Mouse (Mus musculus) neural tube, embryonic 11.5 days (tissue): Measurements from ENCODE around the gene Ephb6. TPM values are rescaled to one million over a fixed set of nuclear protein-coding genes. Genes with fewer than 3 reads are reported as not detected.
"Not testable (repeated sequence)": the region's sequence is repeated elsewhere in the genome, so short reads cannot be mapped to it uniquely, and the experiment has no call there.

Source experiments
- ATAC-seq: fragments of 200-750 bp; cut with Nextera tagmentation; 2 replicates; pipeline ENCODE4 v1.8.0; 2017; ENCODE audit warnings: moderate number of reproducible peaks, mild to moderate bottlenecking, moderate TSS enrichment, moderate library complexity; ENCODE audit not compliant: insufficient read depth, low FRiP score, low TSS enrichment
- DNase-seq: peaks from one replicate; pipeline ENCODE4 v3.0.0-alpha.2; 2015; ENCODE audit warnings: low spot score
- H3K27ac ChIP-seq: fragments of 300-500 bp; sonication (generic); 2 replicates; pipeline ENCODE4 v1.5.1; 2014; ENCODE audit warnings: low read depth, mild to moderate bottlenecking, low read length
- H3K27me3 ChIP-seq: fragments of 300-500 bp; sonication (generic); 2 replicates; pipeline ENCODE4 v1.6.1; 2014; ENCODE audit warnings: mild to moderate bottlenecking, low read length, mixed read lengths; ENCODE audit not compliant: control insufficient read depth, insufficient read depth
- H3K36me3 ChIP-seq: fragments of 300-500 bp; sonication (generic); 2 replicates; pipeline ENCODE4 v1.6.1; 2014; ENCODE audit warnings: mild to moderate bottlenecking, low read length, moderate library complexity, mixed read lengths; ENCODE audit not compliant: control insufficient read depth, insufficient read depth
- H3K4me1 ChIP-seq: fragments of 300-500 bp; sonication (generic); 2 replicates; pipeline ENCODE4 v1.6.1; 2014; ENCODE audit warnings: low read length, mixed read lengths; ENCODE audit not compliant: control insufficient read depth, insufficient read depth
- H3K4me2 ChIP-seq: fragments of 300-500 bp; sonication (generic); 2 replicates; pipeline ENCODE4 v1.6.1; 2014; ENCODE audit warnings: low read depth, mild to moderate bottlenecking, moderate library complexity
- H3K4me3 ChIP-seq: fragments of 300-500 bp; sonication (generic); 2 replicates; pipeline ENCODE4 v1.5.1; 2014; ENCODE audit warnings: low read depth, low read length
- H3K9ac ChIP-seq: fragments of 300-500 bp; sonication (generic); 2 replicates; pipeline ENCODE4 v1.6.1; 2014; ENCODE audit warnings: mild to moderate bottlenecking, low read length
- H3K9me3 ChIP-seq: fragments of 300-500 bp; sonication (generic); 2 replicates; pipeline ENCODE4 v1.6.1; 2016; ENCODE audit warnings: low read length; ENCODE audit not compliant: control insufficient read depth
- WGBS: fragments of 180-500 bp; shearing (Covaris S2); extraction: QIAGEN DNeasy Blood & Tissue Kit; methylation state at CpG from one replicate; pipeline ENCODE4 v1.1.7; 2014; 5-methylcytosine and 5-hydroxymethylcytosine counted together
- polyA plus RNA-seq: library from polyadenylated mRNA; unstranded; fragments of >200 nt; fragmentation: Nextera tagmentation; extraction: Ambion mirVana; gene quantifications from 2 replicates; pipeline ENCODE4 v1.2.1, GENCODE M21; 2014

The Ephb6 gene
- 10.4 and 10.8 TPM in 2 replicates for polyA plus RNA-seq

DNA sequence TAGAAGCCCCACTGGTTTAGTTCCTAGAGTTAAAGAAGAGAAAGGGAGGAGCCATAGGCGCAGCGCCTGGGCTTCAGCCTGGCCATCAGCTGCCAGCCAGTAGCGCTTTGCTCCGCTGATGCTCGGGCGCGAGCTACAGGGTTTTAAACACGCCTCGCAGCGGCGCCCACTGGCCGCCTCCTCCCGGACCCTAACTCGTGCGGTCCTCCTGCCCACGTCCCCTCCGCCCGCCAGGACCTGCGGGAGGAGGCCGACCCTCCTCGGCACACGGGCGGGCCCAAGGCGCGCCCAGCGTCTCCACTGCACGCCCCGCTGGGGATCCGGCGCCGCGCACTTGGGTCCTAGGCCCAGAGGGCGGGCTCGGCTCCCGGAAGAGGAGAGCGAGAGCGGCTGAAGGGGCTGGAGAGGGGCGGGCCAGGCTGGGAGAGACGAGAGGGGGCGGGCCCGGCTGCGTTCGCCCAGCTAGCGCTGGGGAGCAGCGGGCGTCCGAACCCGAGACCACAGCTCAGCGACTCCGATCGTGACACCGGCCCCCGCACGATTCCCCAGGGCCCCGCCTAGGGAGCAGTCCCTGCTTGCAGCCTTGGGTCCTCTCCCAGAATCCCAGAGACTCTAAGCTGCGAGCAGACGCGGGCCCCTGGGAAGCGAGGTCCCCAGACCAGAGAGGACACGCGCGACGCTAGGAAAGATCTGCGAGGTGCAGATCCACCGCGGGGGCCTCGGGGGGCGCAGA, at the start of gene Ephb6:
TSS of gene Ephb6 (plus strand) at position 422 of the 733 bp plus-strand sequence.
- DNase-seq (peak; percentile 89), ATAC-seq (peak; percentile 95)
- Histone ChIP-seq H3K4me2 (peak within 1 kb of the TSS; percentile 91), H3K4me3 (peak within 1 kb of the TSS; percentile 55), H3K27ac (peak within 1 kb of the TSS; percentile 63), H3K9me3 (no peaks in the 10 kb centered on the region), H3K9ac (peak within 1 kb of the TSS; percentile 67), H3K27me3 (no peaks in the 10 kb centered on the region), H3K4me1 (0 out of 2 replicates have a peak, but pooled peaks cover 5% of the 10 kb centered on the region), H3K36me3 (no peaks in the 10 kb centered on the region)
- under 1% methylated on average over 61 of the region's 68 CpGs for WGBS

DNA sequence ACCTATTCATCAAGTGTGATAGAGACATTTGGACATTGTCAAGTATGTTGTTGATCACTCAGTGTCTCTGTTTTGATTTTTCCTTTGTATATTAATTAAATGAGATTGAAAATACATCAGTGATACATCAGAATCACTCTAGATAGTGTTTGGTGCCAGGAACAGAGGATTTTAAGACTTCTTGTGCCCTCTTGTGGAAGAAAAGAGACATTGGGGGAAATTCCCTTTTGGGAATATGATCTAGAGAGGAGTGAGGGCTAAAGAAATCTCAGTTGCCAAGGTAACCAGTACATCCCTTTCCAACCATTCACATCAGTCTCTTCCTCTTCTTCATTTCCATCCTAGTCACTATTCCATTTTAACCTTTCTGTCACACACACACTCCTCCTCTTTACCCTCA, 48.9 kb upstream of the Ephb6 start:
- ATAC-seq (no peak), DNase-seq (no peak)
- Histone ChIP-seq H3K27ac (no peak overlapping the region), H3K36me3 (no peaks in the 10 kb centered on the region), H3K9ac (no peak overlapping the region), H3K4me2 (no peak overlapping the region), H3K9me3 (no peaks in the 10 kb centered on the region), H3K4me3 (no peak overlapping the region), H3K27me3 (no peaks in the 10 kb centered on the region), H3K4me1 (no peaks in the 10 kb centered on the region)

DNA sequence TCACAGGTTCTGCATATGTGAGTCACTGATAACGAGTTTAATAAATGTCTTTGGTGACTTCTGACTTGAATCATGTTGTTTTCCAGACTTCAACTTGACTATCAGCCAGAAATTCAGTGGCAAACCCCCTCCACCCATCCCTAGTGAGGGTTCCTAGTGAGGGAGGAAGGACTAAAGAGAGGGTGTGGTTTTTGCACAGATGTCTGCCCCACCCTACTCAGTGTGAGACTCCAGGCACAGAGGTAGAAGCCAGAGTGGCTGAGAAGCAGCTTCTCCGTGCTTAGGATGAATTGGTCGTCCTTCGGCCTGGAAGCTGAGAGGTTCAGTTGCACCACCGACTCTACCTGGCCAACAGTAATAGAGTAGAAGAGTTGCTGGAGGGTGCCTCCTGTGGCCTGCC, 47.8 kb upstream of the Ephb6 start:
- Histone ChIP-seq H3K36me3 (no peaks in the 10 kb centered on the region), H3K27me3 (no peaks in the 10 kb centered on the region), H3K4me1 (no peaks in the 10 kb centered on the region), H3K9ac (no peak overlapping the region), H3K4me2 (no peak overlapping the region), H3K4me3 (no peak overlapping the region), H3K9me3 (no peaks in the 10 kb centered on the region), H3K27ac (no peak overlapping the region)
- ATAC-seq (no peak), DNase-seq (no peak)
- 81% methylated on average over 5 of the region's 5 CpGs for WGBS

DNA sequence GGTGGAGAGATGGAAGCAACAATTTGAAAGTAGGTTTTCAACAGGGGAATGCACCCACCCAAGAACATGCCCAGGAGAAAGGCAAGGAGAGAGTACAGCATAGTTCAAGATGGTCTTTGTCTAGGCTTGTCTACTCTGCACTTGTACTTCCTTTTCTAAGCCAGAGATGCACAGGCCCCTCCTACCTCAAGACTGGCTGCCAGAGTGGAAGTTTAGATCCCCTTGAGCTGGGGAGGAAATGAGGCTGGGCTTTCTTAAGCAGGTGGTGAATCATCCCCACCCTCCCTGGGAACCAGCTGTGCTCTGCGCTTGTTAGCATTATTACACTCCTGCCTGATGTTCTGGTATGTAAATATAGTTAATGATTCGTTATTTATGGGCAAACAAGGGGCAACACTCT, 47.0 kb upstream of the Ephb6 start:
- Histone ChIP-seq H3K9ac (no peak overlapping the region), H3K27me3 (no peaks in the 10 kb centered on the region), H3K4me2 (no peak overlapping the region), H3K4me3 (no peak overlapping the region), H3K9me3 (no peaks in the 10 kb centered on the region), H3K4me1 (no peaks in the 10 kb centered on the region), H3K27ac (no peak overlapping the region), H3K36me3 (no peaks in the 10 kb centered on the region)
- ATAC-seq, result no peak
- DNase-seq, result no peak
- 49% methylated on average over 2 of the region's 2 CpGs for WGBS

DNA sequence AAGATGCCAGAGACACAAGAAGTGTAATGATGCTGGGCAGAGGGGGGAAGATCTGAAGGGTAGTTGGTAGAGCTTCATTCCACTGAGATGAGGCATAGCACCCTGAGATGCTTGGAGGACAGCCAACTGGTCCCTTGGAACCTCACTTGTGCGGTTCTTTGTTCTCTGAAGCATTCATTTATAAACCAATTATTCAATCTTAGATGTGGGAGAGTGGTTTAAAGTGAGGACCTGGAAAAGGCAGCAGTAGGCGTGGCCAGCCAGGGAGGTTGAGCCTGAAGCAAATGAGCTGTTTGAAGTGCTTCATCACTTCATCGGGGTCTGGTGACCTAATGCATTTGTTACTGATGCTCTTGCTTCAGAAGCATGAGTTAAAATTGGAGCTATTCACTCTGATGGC, 46.0 kb upstream of the Ephb6 start:
- Histone ChIP-seq H3K27me3 (no peaks in the 10 kb centered on the region), H3K4me2 (no peak overlapping the region), H3K4me3 (no peak overlapping the region), H3K9me3 (no peaks in the 10 kb centered on the region), H3K4me1 (no peaks in the 10 kb centered on the region), H3K9ac (no peak overlapping the region), H3K27ac (no peak overlapping the region), H3K36me3 (no peaks in the 10 kb centered on the region)
- WGBS, result 67% methylated on average over 3 of the region's 3 CpGs
- no peak for DNase-seq
- ATAC-seq, result no peak

DNA sequence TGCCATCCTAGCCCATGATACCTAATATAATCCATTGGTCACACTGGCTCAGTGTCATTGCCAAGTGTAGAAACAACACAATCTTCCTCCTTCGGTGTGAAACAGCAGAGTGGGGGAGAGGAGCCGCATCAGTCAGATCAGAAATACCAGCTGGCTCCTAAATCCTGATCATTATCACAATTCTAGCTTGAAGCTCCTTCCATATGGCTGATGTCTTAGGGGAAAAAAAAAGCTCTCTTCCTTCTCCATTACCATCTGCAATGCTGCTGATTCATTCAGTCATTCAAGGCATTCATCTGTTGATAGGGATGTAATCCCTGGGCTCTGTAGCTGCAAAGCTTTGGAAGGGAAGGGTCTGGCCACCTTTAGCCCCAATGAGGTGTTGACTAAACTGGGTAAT, 45.0 kb upstream of the Ephb6 start:
- H3K9ac ChIP-seq, result no peak overlapping the region
- H3K36me3 ChIP-seq, result no peaks in the 10 kb centered on the region
- no peak for ATAC-seq
- no peak for DNase-seq
- H3K27me3 ChIP-seq, result no peaks in the 10 kb centered on the region
- WGBS, result 81% methylated on average over 2 of the region's 2 CpGs
- H3K4me3 ChIP-seq, result no peak overlapping the region
- no peaks in the 10 kb centered on the region for H3K4me1 ChIP-seq
- no peak overlapping the region for H3K27ac ChIP-seq
- H3K4me2 ChIP-seq, result no peak overlapping the region
- no peaks in the 10 kb centered on the region for H3K9me3 ChIP-seq

DNA sequence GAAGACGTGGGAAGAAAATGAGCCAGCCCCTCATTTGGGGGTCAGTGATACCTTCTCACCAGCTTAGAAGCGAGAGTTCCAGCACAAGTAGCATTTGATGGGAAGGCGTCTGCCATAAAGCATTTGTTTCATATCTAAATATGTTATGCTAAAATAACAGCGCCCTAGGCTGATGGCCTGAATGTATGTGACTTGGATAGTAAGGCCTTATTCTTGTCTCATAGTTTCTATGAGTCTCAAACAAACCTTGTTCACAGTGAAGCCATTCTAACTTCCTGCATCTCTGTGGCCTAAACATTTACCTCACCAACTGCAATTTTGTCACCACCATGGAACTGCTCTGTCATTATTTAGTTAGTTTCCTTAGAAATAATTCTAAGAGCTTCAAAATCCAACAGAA, 42.7 kb upstream of the Ephb6 start:
- Histone ChIP-seq H3K9ac (no peak overlapping the region), H3K4me2 (no peak overlapping the region), H3K9me3 (no peaks in the 10 kb centered on the region), H3K36me3 (no peaks in the 10 kb centered on the region), H3K4me1 (no peaks in the 10 kb centered on the region), H3K4me3 (no peak overlapping the region), H3K27ac (no peak overlapping the region), H3K27me3 (no peaks in the 10 kb centered on the region)
- 86% methylated on average over 4 of the region's 4 CpGs for WGBS
- no peak for ATAC-seq
- no peak for DNase-seq

DNA sequence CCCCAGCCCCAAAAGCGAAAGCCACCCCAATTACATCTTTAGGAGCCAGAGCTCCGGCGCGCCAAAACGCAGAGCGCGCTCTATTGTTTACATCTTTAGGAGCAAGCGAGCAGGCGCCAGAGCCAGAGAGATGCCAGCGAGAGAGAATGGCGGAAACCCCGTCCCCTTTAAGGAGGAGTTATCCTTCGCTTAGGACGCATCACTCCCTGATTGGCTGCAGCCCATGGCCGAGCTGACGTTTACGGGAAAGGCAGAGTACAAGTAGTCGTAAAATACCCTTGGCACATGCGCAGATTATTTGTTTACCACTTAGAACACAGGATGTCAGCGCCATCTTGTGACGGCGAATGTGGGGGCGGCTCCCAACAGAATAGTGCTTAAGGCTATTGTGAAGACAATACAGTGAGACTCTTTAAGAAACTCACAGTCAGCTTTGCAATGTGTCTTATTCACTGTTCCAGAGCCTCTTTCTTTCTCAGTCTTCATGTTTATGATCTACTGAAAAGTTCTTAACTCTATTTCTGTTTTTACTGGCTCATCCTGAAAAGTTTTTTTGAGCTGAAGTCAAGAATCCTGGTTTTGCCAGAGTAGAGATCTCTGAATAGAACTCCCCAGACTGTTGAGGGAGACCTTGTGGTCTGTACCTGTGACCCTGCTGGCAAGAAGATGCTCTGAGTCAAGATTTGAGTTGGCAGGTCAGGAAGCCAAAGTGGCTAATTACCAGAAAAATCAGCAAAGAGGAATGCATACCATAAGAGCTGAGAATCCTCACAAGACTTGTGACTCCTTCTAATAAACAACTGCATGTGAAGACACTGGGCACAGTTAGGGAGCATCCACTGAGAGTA, 42.0 kb upstream of the Ephb6 start:
- H3K4me3 ChIP-seq, H3K36me3 ChIP-seq, H3K4me1 ChIP-seq, H3K27ac ChIP-seq, H3K27me3 ChIP-seq, H3K4me2 ChIP-seq, H3K9me3 ChIP-seq, H3K9ac ChIP-seq: not testable (repeated sequence)
- ATAC-seq (peak; percentile 53), DNase-seq (peak; percentile 27)
- 51% methylated on average over 4 of the region's 23 CpGs for WGBS

DNA sequence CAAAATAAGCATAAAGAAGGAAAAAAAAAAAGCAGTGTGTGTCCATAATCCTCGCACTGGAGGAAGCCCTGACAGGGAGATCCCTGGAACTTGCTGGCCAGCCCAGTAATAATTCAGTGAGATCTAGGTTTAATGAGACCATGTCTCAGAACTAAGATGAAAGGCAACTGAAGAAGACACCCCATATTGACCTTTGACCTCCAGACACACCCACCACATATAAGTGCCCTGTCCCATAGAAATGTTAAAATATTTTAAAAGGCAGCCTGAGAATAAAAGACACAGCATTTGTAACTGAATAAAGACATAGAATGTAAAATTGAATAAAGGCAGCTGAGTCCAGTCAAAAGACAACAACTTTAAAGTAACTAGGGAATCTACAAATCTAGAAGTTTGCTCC, 40.0 kb upstream of the Ephb6 start:
- H3K4me2 ChIP-seq, result no peak overlapping the region
- no peak overlapping the region for H3K9ac ChIP-seq
- DNase-seq (no peak), ATAC-seq (no peak)
- 25% methylated on average over 1 of the region's 1 CpGs for WGBS
- no peaks in the 10 kb centered on the region for H3K4me1 ChIP-seq
- H3K4me3 ChIP-seq, result no peak overlapping the region
- H3K27ac ChIP-seq, result no peak overlapping the region
- no peaks in the 10 kb centered on the region for H3K36me3 ChIP-seq
- no peaks in the 10 kb centered on the region for H3K27me3 ChIP-seq
- no peaks in the 10 kb centered on the region for H3K9me3 ChIP-seq
